Mouse (Mus musculus): ENCODE data around the gene Sspo. TPM values are rescaled to one million over a fixed set of nuclear protein-coding genes. Genes with fewer than 3 reads are reported as not detected.

Gene Sspo
- total and polyA plus RNA-seq, 3 experiments, result under 0.01 TPM; not detected in 2

DNA sequence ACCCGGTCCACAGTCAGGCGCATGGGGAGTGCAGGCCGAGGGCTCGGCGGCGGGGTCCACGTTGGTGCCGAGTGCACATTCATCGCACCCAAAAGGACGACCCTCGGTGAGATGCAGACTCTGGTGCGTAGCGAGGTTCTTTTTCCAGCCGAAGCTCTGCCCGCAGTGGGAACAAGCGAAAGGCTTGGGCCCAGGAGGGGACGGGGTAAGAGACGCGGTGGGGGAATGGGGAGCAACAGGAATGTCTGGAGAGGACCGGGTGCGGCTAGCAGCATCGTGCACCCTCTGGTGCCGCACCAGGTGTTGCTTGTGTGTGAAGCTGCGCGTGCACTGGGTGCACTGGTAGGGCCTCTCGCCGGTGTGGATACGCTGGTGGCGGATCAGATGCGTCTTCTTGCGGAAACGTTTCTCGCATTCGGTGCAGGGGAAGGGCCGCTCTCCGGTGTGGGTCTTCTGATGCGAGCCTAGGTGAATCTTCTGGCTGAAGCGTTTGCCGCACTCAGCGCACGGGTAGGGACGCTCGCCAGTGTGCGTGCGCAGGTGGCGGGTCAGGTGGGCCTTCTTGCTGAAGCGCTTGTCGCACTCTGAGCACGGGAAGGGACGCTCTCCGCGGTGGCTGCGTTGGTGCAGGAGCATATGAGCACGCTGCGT, 9.4 kb upstream of the Sspo start:
- peak overlapping the region; percentile 15 for H3K4me3 ChIP-seq (ENCODE audit: low read depth, low read length)

DNA sequence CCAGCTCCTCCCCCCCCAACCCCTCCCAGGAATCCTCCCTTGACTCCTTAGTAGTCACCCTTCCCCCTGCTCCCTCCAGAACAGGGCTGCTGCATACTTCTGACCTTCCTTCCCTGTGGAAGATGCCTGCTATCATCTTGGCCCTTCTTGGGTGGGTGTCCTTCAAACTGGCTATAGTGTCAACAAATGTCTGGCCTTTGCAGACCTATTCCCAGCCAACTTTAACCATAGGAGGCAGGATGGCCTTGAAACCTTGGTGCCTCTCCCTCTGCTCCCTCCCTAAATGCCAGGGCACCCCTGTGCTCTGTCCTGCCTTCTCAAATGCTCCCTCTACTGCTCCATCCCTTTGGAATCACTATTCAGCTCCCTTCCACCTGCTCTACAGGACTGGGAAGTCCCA, 8.4 kb upstream of the Sspo start:
- ATAC-seq (ENCODE audit: extremely low read depth, insufficient number of reproducible peaks, low FRiP score, poor library complexity, severe bottlenecking) (no peak), DNase-seq (ENCODE audit: low spot score) (no peak)
- H3K36me3 ChIP-seq (replicated peaks), result no peaks in the 10 kb centered on the region
- peaks cover 5% of the 10 kb centered on the region; the same call in 1 of the 2 replicates for H3K9me3 ChIP-seq (replicated peaks)
- TF ChIP-seq POLR2AphosphoS5 (IDR thresholded peaks at IDR 0.05; ENCODE audit: insufficient replicate concordance, low read depth, low read length), result no peak
- H3K27me3 ChIP-seq (ENCODE audit: insufficient read depth, low read length), result peaks cover 7% of the 10 kb centered on the region; the same call in 1 of the 2 replicates
- peaks cover 6% of the 10 kb centered on the region for H3K4me1 ChIP-seq (ENCODE audit: insufficient read depth, low read depth, low read length)
- H3K4me3 ChIP-seq (ENCODE audit: low read depth, low read length), result no peak overlapping the region

More for the DNA sequence above, 9.4 kb upstream of the Sspo start:
- Histone ChIP-seq H3K27me3 (ENCODE audit: insufficient read depth, low read length) (no peaks in the 10 kb centered on the region; the same call in 1 of the 2 replicates), H3K4me1 (ENCODE audit: insufficient read depth, low read depth, low read length) (0 out of 2 replicates have a peak, but pooled peaks cover under 1% of the 10 kb centered on the region), H3K9me3 (replicated peaks) (peaks cover 5% of the 10 kb centered on the region; the same call in 1 of the 2 replicates), H3K36me3 (replicated peaks) (no peaks in the 10 kb centered on the region)
- TF ChIP-seq CTCF (IDR thresholded peaks at IDR 0.05; ENCODE audit: low read depth, low read length) (no peak), GATA2 (IDR thresholded peaks at IDR 0.05; ENCODE audit: borderline replicate concordance, low read depth, low read length) (no peak), POLR2AphosphoS5 (IDR thresholded peaks at IDR 0.05; ENCODE audit: insufficient replicate concordance, low read depth, low read length) (no peak), GATA1 (IDR thresholded peaks at IDR 0.05; ENCODE audit: borderline replicate concordance, low read length) (no peak), TAL1 (conservative IDR thresholded peaks at IDR 0.05; ENCODE audit: low read depth, low read length) (no peak)
- DNase-seq (ENCODE audit: low spot score), result no peak
- ATAC-seq (ENCODE audit: extremely low read depth, insufficient number of reproducible peaks, low FRiP score, poor library complexity, severe bottlenecking), result no peak

DNA sequence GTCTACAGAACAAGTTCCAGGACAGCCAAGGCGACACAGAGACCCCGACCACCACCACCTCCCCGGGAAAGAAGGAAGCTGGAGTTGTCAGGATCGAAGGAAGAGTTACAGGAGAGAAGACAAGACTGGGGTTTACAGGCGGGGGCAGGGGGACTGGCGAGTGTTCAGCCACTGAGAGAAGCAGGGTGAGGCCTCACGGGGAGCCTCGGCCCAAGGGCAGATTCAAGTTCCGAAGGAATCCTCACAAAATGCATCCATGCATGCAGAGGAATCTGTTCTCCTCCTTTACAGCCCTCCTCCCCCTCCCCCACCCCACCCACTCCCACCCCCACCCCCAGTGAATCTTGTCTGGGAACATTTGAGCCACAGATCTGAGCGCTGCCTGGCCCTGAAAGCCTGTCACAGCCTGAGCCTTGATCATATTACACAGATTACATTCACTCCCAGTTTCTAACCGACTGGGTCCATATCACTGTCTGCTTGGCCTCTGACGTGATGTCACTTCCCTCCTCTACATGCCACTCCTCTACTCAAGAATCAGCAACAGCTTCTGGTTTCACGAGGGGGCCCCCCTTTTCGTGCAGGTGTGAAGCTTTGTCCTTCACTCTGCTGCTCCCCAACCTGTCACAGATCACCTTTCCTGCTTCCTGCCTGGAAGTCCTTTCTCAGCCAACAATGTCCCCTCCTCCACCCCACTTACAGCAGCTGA, 7.6 kb upstream of the Sspo start:
- Histone ChIP-seq H3K27me3 (ENCODE audit: insufficient read depth, low read length) (peaks cover 15% of the 10 kb centered on the region; the same call in 1 of the 2 replicates), H3K36me3 (replicated peaks) (no peaks in the 10 kb centered on the region), H3K4me3 (ENCODE audit: low read depth, low read length) (no peak overlapping the region), H3K4me1 (ENCODE audit: insufficient read depth, low read depth, low read length) (peaks cover 6% of the 10 kb centered on the region), H3K9me3 (replicated peaks) (peaks cover 5% of the 10 kb centered on the region; the same call in 1 of the 2 replicates)
- DNase-seq (ENCODE audit: low spot score) (no peak), ATAC-seq (ENCODE audit: extremely low read depth, insufficient number of reproducible peaks, low FRiP score, poor library complexity, severe bottlenecking) (no peak)
- TF ChIP-seq POLR2AphosphoS5 (IDR thresholded peaks at IDR 0.05; ENCODE audit: insufficient replicate concordance, low read depth, low read length) (no peak), TAL1 (conservative IDR thresholded peaks at IDR 0.05; ENCODE audit: low read depth, low read length) (no peak), GATA1 (IDR thresholded peaks at IDR 0.05; ENCODE audit: borderline replicate concordance, low read length) (no peak), CTCF (IDR thresholded peaks at IDR 0.05; ENCODE audit: low read depth, low read length) (no peak), GATA2 (IDR thresholded peaks at IDR 0.05; ENCODE audit: borderline replicate concordance, low read depth, low read length) (no peak)

DNA sequence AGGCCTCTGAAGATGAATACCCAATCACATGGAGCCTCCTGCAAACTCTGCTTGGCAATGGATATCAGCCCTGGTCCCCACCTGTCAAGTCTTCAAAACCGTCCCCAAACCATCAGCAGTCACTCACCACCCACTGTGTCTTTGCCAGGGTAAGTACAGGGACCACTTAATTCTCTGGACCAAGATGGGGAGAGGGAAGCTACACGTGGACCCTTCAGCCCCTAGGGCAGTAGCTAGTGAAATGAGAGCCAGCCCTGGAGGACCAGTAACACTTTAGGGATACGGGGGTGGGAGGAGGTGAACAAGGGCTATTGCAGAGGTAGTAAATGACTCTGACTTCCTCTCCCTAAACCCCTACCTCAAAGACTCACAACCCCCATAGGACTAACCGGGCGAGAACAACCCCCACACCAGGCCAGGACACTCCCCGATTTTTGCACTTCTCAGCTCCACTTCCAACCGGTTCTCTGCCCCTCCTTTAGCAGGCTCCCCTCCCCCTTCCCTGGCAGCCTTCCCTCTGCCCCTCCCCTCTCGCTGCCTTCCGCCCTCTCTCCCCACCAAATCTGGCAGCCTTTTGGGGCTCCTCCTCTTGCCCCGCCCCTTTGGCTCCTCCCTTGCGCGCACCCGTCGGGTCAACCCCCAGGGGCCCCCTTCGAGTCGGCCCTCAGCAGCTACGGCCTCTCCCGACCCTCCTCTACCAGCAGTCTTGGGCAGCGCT, 4.3 kb upstream of the Sspo start:
- peaks cover 6% of the 10 kb centered on the region for H3K4me1 ChIP-seq (ENCODE audit: insufficient read depth, low read depth, low read length)
- peaks cover 3% of the 10 kb centered on the region; the same call in 1 of the 2 replicates for H3K9me3 ChIP-seq (replicated peaks)
- DNase-seq (ENCODE audit: low spot score) (no peak), ATAC-seq (ENCODE audit: extremely low read depth, insufficient number of reproducible peaks, low FRiP score, poor library complexity, severe bottlenecking) (no peak)
- H3K36me3 ChIP-seq (replicated peaks), result no peaks in the 10 kb centered on the region
- H3K27me3 ChIP-seq (ENCODE audit: insufficient read depth, low read length), result peaks cover 20% of the 10 kb centered on the region; the same call in 1 of the 2 replicates
- peak overlapping the region; percentile 16; the same call in 1 of the 2 replicates for H3K4me3 ChIP-seq (ENCODE audit: low read depth, low read length)
- TF ChIP-seq TAL1 (conservative IDR thresholded peaks at IDR 0.05; ENCODE audit: low read depth, low read length), result no peak
- no peak for TF ChIP-seq GATA1 (IDR thresholded peaks at IDR 0.05; ENCODE audit: borderline replicate concordance, low read length)
- TF ChIP-seq CTCF (IDR thresholded peaks at IDR 0.05; ENCODE audit: low read depth, low read length), result no peak
- TF ChIP-seq GATA2 (IDR thresholded peaks at IDR 0.05; ENCODE audit: borderline replicate concordance, low read depth, low read length), result no peak

DNA sequence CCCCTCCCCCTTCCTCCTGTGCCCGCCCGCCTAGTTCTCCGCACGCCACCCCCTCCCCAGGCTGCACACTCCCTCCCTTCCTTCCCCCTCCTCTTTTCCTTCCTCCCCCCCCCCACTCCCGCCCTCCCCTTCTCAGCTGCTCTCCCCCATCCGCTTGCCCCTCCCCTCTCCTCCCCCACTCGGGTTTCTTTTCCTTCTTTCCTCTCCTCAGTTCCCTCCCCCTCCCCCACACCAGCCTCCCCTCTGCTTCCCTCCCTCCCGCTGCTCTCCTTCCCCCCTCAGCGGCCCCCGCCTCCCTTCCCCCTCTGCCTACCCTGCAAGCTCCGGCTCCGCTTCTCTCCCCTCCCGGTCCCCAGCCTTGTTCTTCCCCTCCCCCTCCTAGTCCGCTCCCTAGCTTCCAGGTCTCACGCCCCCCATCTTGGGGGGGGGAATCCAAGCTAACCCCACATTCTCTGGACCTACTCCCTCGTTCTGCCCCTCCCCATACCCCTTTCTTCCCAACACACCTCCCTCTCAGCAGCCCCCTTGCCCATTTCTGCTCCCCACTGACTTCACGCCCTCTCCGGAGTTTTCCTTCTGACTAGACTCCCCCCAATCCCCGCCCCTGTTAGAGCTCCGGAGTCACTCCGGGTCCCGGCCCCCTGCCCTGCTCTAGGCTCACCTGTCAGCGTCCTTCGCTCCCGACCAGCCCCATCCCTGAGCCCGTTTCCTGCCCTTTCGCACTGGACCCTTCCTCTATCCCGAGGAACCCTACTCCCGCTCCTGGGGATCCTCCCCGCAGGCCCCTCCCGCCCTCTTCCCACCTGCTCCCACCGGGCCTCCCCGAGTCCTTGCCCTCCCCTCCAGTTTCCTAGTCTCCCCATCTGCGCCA, 3.5 kb upstream of the Sspo start:
- TF ChIP-seq POLR2AphosphoS5 (IDR thresholded peaks at IDR 0.05; ENCODE audit: insufficient replicate concordance, low read depth, low read length) (no peak), GATA2 (IDR thresholded peaks at IDR 0.05; ENCODE audit: borderline replicate concordance, low read depth, low read length) (no peak), CTCF (IDR thresholded peaks at IDR 0.05; ENCODE audit: low read depth, low read length) (no peak), GATA1 (IDR thresholded peaks at IDR 0.05; ENCODE audit: borderline replicate concordance, low read length) (no peak), TAL1 (conservative IDR thresholded peaks at IDR 0.05; ENCODE audit: low read depth, low read length) (no peak)
- H3K36me3 ChIP-seq (replicated peaks), result no peaks in the 10 kb centered on the region
- H3K27me3 ChIP-seq (ENCODE audit: insufficient read depth, low read length), result peaks cover 20% of the 10 kb centered on the region; the same call in 1 of the 2 replicates
- ATAC-seq (ENCODE audit: extremely low read depth, insufficient number of reproducible peaks, low FRiP score, poor library complexity, severe bottlenecking), result no peak
- peak overlapping the region; percentile 16; the same call in 1 of the 2 replicates for H3K4me3 ChIP-seq (ENCODE audit: low read depth, low read length)
- peaks cover 6% of the 10 kb centered on the region for H3K4me1 ChIP-seq (ENCODE audit: insufficient read depth, low read depth, low read length)
- H3K9me3 ChIP-seq (replicated peaks), result no peaks in the 10 kb centered on the region
- DNase-seq (ENCODE audit: low spot score), result no peak

All from G1E (cell line).